Mouse (Mus musculus) erythroblast, embryonic 14.5 days (primary cell): ENCODE results near the gene Creb3l1. TPM values are rescaled to one million over a fixed set of nuclear protein-coding genes. Genes with fewer than 3 reads are reported as not detected.

Experiments used
- H3K27me3 ChIP-seq: 2 replicates; pipeline ENCODE4 v1.6.1; 2012; ENCODE audit warnings: inconsistent platforms; ENCODE audit not compliant: control insufficient read depth
- H3K36me3 ChIP-seq: 2 replicates; pipeline ENCODE4 v1.6.1; 2012; ENCODE audit warnings: mild to moderate bottlenecking, inconsistent platforms; ENCODE audit not compliant: control insufficient read depth
- H3K4me1 ChIP-seq: 2 replicates; pipeline ENCODE4 v1.6.1; 2012; ENCODE audit warnings: inconsistent platforms; ENCODE audit not compliant: control insufficient read depth
- H3K4me3 ChIP-seq: replicated peaks from 2 replicates; pipeline ENCODE3; 2012; ENCODE audit warnings: moderate library complexity, mild to moderate bottlenecking, inconsistent platforms
- H3K9me3 ChIP-seq: 2 replicates; pipeline ENCODE4 v1.6.1; 2012; ENCODE audit warnings: low read length, inconsistent platforms, mixed read lengths; ENCODE audit not compliant: control insufficient read depth
- GATA1 ChIP-seq: IDR thresholded peaks from 2 replicates; pipeline ENCODE4 v1.6.1; 2012; ENCODE audit warnings: low read length, inconsistent platforms, mixed read lengths
- TAL1 ChIP-seq: IDR thresholded peaks from 3 replicates; pipeline ENCODE4 v1.6.1; 2012; ENCODE audit warnings: low read length, inconsistent platforms, mixed read lengths
- polyA plus RNA-seq: library from polyadenylated mRNA; stranded (reverse); fragments of >175 nt; gene quantifications from 2 replicates; pipeline ENCODE4 v1.2.3, GENCODE M21; 2012

The Creb3l1 gene
- polyA plus RNA-seq, 1 experiment, result 0.03 TPM

DNA sequence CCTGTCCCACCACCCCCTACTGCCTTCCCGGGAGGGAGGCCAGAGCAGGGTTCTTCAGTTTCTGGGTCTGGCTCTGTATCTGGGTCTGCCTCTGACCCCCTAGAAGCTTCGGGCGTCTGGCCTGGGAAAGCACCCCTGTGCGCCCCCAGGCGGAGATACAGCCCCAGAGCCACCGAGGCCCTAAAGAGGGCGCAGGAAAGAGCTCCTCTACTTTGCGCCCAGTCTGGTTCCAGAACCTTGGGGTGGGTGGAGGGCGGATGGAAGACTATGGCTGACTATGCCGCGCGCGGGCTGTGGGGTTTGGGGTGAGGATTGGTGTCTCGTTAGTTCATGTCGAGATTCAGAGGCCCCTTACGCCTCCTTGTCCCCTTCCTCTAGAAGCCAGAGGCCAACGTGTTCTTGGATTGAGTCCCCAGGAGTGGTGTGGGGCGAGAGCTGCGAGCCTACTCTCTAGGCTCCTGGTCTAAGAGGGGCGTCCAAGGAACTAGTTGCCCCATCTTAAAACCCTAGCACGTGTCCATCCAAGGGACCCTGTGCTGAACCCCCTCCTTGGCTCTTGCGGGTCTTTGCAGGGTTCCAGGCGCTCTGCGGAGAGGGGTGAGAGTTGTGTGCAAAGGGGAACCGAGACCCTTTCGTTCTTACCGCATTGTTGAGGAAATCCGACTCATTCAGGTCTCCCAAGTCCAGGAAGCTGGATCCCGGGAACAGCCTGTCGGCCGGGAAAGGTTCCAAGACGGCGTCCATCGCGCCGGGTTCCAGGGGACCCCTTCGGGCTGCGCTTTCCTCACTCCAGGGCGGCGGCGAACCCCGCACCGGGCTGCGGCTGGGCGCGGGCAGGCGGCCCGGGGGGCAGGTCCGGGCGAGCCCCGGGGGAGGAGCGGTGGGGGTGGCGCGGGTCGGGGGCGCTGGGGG lies 684 bp downstream of the Creb3l1 start:
- Histone ChIP-seq H3K27me3 (peaks cover 34% of the 10 kb centered on the region), H3K9me3 (no peaks in the 10 kb centered on the region), H3K4me1 (peaks cover 5% of the 10 kb centered on the region), H3K4me3 (peak overlapping the region; percentile 36), H3K36me3 (no peaks in the 10 kb centered on the region)
- no peak for TF ChIP-seq TAL1
- TF ChIP-seq GATA1, result no peak

DNA sequence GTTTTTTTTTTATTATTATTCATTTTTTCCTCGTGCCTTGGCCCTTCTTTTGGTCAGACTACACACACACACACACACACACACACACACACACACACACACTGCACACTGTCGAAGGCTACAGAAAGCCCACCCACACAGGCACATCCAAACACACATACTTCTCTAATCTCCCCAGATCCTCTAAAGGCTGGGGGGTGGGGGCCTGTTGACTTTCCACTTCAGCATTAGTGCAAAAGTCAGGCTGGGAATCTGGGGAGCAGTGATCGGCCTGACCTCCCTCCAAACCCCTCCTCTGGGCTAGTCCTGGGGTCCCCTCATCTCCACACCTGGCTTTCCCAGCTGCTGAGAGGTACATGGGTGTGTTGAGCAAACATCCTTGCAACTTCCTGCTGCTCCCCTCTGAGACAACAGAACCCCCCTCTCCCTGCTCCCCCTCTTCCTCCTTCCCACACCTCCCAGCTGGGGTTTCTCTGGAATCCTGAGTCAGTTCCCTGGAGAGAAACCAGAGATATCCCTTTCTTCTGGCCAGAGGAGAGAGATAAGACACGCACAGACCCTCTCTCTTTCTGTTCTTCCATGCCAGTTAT lies 3.5 kb downstream of the Creb3l1 start:
- TF ChIP-seq GATA1, result no peak
- H3K27me3 ChIP-seq, result peaks cover 33% of the 10 kb centered on the region
- no peaks in the 10 kb centered on the region for H3K36me3 ChIP-seq
- H3K4me3 ChIP-seq, result no peak overlapping the region
- no peaks in the 10 kb centered on the region for H3K9me3 ChIP-seq
- H3K4me1 ChIP-seq, result peaks cover 5% of the 10 kb centered on the region

DNA sequence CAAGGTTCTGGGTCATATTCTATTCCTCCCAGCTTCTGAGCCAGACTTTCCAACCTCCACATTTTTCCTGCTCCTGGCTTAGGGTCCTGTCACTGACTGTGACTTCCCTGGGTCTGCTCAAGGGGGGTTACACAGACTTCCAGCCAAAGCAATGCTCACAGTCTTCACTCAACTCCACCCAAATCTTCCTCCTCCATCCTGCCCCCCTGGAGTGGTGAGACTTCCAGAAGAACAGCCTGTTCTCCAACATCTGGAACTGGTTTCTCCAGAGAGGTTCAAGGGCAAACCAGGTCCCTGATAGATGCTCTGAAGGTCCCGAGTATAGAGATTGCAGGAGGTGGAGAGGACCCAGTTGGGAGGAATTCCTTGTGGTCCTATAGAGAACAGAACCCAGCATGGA lies 6.9 kb downstream of the Creb3l1 start:
- TF ChIP-seq TAL1 (no peak), GATA1 (no peak)
- no peaks in the 10 kb centered on the region for H3K9me3 ChIP-seq
- H3K27me3 ChIP-seq, result peaks cover 4% of the 10 kb centered on the region
- H3K4me3 ChIP-seq, result no peak overlapping the region
- no peaks in the 10 kb centered on the region for H3K4me1 ChIP-seq
- no peaks in the 10 kb centered on the region for H3K36me3 ChIP-seq

DNA sequence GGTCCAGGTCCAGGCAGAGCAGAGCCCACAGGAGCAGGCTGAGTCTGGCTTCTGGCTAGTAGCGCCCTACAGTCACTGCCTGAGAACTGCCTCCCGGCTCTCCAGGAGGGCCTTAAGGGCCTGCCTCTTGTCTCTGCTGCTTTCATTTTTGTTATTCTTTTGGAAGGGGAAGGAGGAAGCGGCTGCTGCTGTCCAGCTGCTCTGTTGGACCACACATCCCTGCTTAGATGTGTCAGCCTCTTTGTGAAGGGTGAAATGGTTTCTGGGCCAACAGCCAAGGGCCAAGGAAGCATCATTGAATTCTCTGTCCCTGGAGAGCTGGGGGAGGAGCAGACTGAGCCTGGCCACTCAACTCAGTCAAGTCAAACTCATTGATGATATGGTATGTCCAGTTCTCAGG lies 7.3 kb downstream of the Creb3l1 start:
- Histone ChIP-seq H3K4me3 (no peak overlapping the region), H3K36me3 (no peaks in the 10 kb centered on the region), H3K9me3 (no peaks in the 10 kb centered on the region), H3K27me3 (no peaks in the 10 kb centered on the region; the same call in 1 of the 2 replicates), H3K4me1 (no peaks in the 10 kb centered on the region)
- TF ChIP-seq GATA1, result no peak
- no peak for TF ChIP-seq TAL1

DNA sequence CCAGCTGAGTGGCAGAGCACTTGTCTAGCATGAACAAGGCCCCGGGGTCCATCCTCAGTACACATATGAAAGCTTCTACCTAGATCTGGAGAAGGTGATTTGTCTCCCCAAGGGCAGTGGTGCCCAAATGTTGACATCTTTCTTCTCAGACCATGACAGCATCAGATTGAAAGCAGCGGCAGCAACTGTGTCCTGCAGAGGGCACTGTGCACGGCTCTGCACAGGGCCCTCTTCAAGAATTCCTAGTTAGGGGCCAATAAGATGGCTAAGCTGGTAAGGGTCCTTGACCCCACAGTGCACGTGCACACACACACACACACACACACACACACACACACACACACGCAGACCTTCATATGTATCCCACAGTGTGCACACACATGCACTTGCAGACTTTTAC lies 9.4 kb downstream of the Creb3l1 start:
- Histone ChIP-seq H3K36me3 (no peaks in the 10 kb centered on the region), H3K27me3 (no peaks in the 10 kb centered on the region; the same call in 1 of the 2 replicates), H3K4me1 (no peaks in the 10 kb centered on the region), H3K9me3 (no peaks in the 10 kb centered on the region), H3K4me3 (no peak overlapping the region)
- TF ChIP-seq TAL1, result no peak
- no peak for TF ChIP-seq GATA1

DNA sequence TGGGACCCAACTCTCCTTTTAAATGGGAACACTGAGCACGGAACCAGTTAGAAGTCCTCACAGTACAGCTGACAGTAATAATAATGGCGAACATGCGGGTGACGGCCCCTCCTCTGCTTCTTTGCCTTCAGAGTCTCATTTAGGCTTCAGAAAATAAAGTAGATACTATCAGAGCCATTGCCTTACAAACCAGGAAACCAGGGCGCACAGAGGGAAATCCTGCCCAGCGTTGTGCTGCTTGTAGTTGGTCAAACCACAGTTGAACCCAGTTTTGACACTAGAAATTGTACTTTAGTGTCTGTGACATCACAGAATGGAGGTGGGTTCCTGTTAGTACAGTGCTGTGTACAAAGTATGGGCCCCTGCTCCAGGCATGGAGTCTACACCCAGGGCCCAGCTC lies 10.1 kb downstream of the Creb3l1 start:
- Histone ChIP-seq H3K27me3 (peaks cover 3% of the 10 kb centered on the region; the same call in 1 of the 2 replicates), H3K9me3 (no peaks in the 10 kb centered on the region), H3K36me3 (no peaks in the 10 kb centered on the region), H3K4me3 (no peak overlapping the region), H3K4me1 (no peaks in the 10 kb centered on the region)
- TF ChIP-seq TAL1, result no peak
- no peak for TF ChIP-seq GATA1

DNA sequence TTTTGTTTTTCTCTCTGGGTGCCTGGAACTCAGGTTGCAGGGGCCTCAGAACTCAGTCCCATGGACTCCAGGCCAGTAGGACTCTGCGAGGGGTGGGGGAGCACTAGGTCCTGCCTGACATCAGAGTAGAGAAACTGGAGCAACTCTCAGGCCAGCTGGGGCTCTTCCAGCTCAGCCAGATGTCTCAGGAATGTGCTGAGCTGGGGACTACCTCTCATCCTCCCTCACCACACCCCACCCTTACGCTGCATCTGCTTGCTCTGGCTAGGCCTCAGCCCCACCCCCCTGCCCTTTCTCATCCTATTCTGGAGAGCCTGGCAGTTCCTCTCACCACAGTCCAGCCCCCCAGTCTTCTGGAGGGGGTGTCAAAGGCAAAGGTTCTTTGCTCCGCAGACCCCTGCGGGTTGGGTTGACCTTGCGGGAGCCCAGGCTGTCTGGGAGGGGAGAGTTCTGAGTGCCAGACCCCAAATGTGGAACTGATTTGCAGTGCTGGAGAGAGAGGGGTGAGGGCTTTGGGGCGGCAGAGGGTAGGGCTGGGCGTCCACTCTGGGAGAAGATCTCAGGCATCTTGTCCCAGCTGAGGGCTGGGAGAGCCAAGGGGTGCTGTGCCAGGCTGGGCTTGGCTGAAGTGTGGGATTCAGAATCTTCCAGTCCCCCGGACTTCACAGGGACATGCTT lies 11.4 kb downstream of the Creb3l1 start:
- no peaks in the 10 kb centered on the region for H3K36me3 ChIP-seq
- no peak for TF ChIP-seq GATA1
- no peak for TF ChIP-seq TAL1
- no peaks in the 10 kb centered on the region for H3K9me3 ChIP-seq
- H3K4me1 ChIP-seq, result peaks cover 13% of the 10 kb centered on the region
- no peak overlapping the region for H3K4me3 ChIP-seq
- peaks cover 3% of the 10 kb centered on the region; the same call in 1 of the 2 replicates for H3K27me3 ChIP-seq

DNA sequence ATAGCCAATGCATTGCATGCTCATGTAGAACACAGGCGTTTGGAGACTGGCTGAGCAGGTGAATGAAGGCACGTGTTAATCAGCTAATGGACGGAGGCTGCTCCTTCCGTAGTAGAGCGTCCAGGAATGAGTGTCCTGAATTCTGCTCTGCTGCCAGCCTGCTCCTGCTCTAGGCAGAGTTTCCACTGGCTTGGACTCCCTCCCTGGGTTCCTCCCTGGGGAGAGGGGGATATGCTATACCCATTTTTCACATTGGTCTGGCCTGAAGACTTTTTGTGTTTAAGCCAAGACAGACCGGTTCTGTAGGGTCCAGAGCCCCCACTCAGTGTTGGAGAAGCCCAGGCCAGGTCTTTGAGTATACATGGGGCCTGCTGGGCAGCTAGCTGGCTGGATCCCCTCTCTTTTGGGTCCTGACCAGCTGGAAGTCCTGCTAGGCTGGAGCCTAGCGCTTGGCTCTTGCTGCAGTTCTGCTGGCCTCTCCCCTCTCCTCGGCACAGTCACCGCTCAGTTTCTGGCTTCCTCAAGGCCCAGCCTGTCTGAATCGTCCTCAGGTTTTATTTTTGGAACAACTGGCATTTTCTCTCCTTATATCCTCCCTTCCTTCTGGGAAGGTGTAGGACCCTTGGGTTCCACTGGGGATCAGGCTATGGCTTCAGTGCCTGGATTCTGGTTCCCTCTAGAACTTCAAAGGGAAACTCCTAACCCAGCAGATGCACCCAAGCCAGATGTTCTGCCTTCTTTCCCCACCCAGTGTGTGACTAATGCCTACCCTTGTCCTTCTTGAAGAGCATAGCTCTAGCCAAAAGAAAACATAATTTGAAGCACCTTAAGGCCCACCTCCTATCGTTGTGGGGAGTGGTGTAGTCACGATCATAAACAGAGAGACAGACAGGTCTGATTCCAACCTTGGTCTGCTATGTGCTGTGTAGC lies 12.6 kb downstream of the Creb3l1 start:
- Histone ChIP-seq H3K36me3 (no peaks in the 10 kb centered on the region), H3K27me3 (peaks cover 12% of the 10 kb centered on the region), H3K4me3 (no peak overlapping the region), H3K4me1 (peaks cover 24% of the 10 kb centered on the region), H3K9me3 (no peaks in the 10 kb centered on the region)
- TF ChIP-seq GATA1 (no peak), TAL1 (no peak)
